Mouse (Mus musculus): Measurements from ENCODE around the gene Atp1a2. TPM values are rescaled to one million over a fixed set of nuclear protein-coding genes. Genes with fewer than 3 reads are reported as not detected.

Gene Atp1a2
- polyA plus RNA-seq, 1 experiment = 567 TPM

- H3K4me1 ChIP-seq (ENCODE audit: control insufficient read depth, insufficient read depth, low read length) = peaks cover 17% of the 10 kb centered on the region
- H3K27ac ChIP-seq (ENCODE audit: insufficient read depth, low read length) = peak overlapping the region; percentile 61
- H3K4me3 ChIP-seq (ENCODE audit: insufficient read depth, low read length) = peak overlapping the region; percentile 96
- no peak for TF ChIP-seq POLR2A (IDR thresholded peaks at IDR 0.05; ENCODE audit: extremely low read depth, insufficient read depth, low read length)
- no peak for TF ChIP-seq CTCF (IDR thresholded peaks at IDR 0.05; ENCODE audit: extremely low read depth, insufficient read depth, low read length)
Observed at GRCm38 (mm10) chr1:172327206-172328001, 29.5 kb upstream of the Atp1a2 start.

- 0 out of 2 replicates have a peak overlapping the region, but pooled peaks have one; percentile 90 for H3K27ac ChIP-seq (ENCODE audit: insufficient read depth, low read length)
- peaks cover 17% of the 10 kb centered on the region for H3K4me1 ChIP-seq (ENCODE audit: control insufficient read depth, insufficient read depth, low read length)
- H3K4me3 ChIP-seq (ENCODE audit: insufficient read depth, low read length) = peak overlapping the region; percentile 16; the same call in 1 of the 2 replicates
- TF ChIP-seq POLR2A (IDR thresholded peaks at IDR 0.05; ENCODE audit: extremely low read depth, insufficient read depth, low read length) = no peak
- no peak for TF ChIP-seq CTCF (IDR thresholded peaks at IDR 0.05; ENCODE audit: extremely low read depth, insufficient read depth, low read length)
Observed at GRCm38 (mm10) chr1:172326684-172327083, 28.8 kb upstream of the Atp1a2 start.

GRCm38 (mm10) chr1:172325680-172326535, 28.0 kb upstream of the Atp1a2 start:
- TF ChIP-seq CTCF (IDR thresholded peaks at IDR 0.05; ENCODE audit: extremely low read depth, insufficient read depth, low read length) = peak; percentile 28; the same call in 1 of the 2 replicates
- peak; percentile 33; the same call in 1 of the 2 replicates for TF ChIP-seq POLR2A (IDR thresholded peaks at IDR 0.05; ENCODE audit: extremely low read depth, insufficient read depth, low read length)
- Histone ChIP-seq H3K4me3 (ENCODE audit: insufficient read depth, low read length) (peak overlapping the region; percentile 16; the same call in 1 of the 2 replicates), H3K27ac (ENCODE audit: insufficient read depth, low read length) (peak overlapping the region; percentile 90), H3K4me1 (ENCODE audit: control insufficient read depth, insufficient read depth, low read length) (peaks cover 17% of the 10 kb centered on the region)

- TF ChIP-seq CTCF (IDR thresholded peaks at IDR 0.05; ENCODE audit: extremely low read depth, insufficient read depth, low read length) = peak; percentile 91
- TF ChIP-seq POLR2A (IDR thresholded peaks at IDR 0.05; ENCODE audit: extremely low read depth, insufficient read depth, low read length) = no peak; the same call in 1 of the 2 replicates
- Histone ChIP-seq H3K27ac (ENCODE audit: insufficient read depth, low read length) (peak overlapping the region; percentile 94), H3K4me3 (ENCODE audit: insufficient read depth, low read length) (no peak overlapping the region), H3K4me1 (ENCODE audit: control insufficient read depth, insufficient read depth, low read length) (peaks cover 15% of the 10 kb centered on the region)
Observed at GRCm38 (mm10) chr1:172324725-172325124, 26.9 kb upstream of the Atp1a2 start.

- Histone ChIP-seq H3K4me1 (ENCODE audit: control insufficient read depth, insufficient read depth, low read length) (peaks cover 12% of the 10 kb centered on the region), H3K27ac (ENCODE audit: insufficient read depth, low read length) (peak overlapping the region; percentile 95), H3K4me3 (ENCODE audit: insufficient read depth, low read length) (no peak overlapping the region)
- TF ChIP-seq POLR2A (IDR thresholded peaks at IDR 0.05; ENCODE audit: extremely low read depth, insufficient read depth, low read length) = no peak; the same call in 1 of the 2 replicates
- TF ChIP-seq CTCF (IDR thresholded peaks at IDR 0.05; ENCODE audit: extremely low read depth, insufficient read depth, low read length) = no peak
Observed at GRCm38 (mm10) chr1:172323801-172324359, 26.0 kb upstream of the Atp1a2 start.

GRCm38 (mm10) chr1:172323298-172323697, 25.4 kb upstream of the Atp1a2 start:
- Histone ChIP-seq H3K4me3 (ENCODE audit: insufficient read depth, low read length) (no peak overlapping the region), H3K4me1 (ENCODE audit: control insufficient read depth, insufficient read depth, low read length) (peaks cover 12% of the 10 kb centered on the region), H3K27ac (ENCODE audit: insufficient read depth, low read length) (peak overlapping the region; percentile 95)
- TF ChIP-seq CTCF (IDR thresholded peaks at IDR 0.05; ENCODE audit: extremely low read depth, insufficient read depth, low read length) (no peak), POLR2A (IDR thresholded peaks at IDR 0.05; ENCODE audit: extremely low read depth, insufficient read depth, low read length) (no peak)

GRCm38 (mm10) chr1:172322725-172323124, 24.9 kb upstream of the Atp1a2 start:
- Histone ChIP-seq H3K4me3 (ENCODE audit: insufficient read depth, low read length) (no peak overlapping the region), H3K4me1 (ENCODE audit: control insufficient read depth, insufficient read depth, low read length) (peaks cover 12% of the 10 kb centered on the region), H3K27ac (ENCODE audit: insufficient read depth, low read length) (peak overlapping the region; percentile 95)
- TF ChIP-seq CTCF (IDR thresholded peaks at IDR 0.05; ENCODE audit: extremely low read depth, insufficient read depth, low read length) (no peak), POLR2A (IDR thresholded peaks at IDR 0.05; ENCODE audit: extremely low read depth, insufficient read depth, low read length) (peak; percentile 31; the same call in 1 of the 2 replicates)

- peak overlapping the region; percentile 25; the same call in 1 of the 2 replicates for H3K27ac ChIP-seq (ENCODE audit: insufficient read depth, low read length)
- peak; percentile 60 for TF ChIP-seq POLR2A (IDR thresholded peaks at IDR 0.05; ENCODE audit: extremely low read depth, insufficient read depth, low read length)
- TF ChIP-seq CTCF (IDR thresholded peaks at IDR 0.05; ENCODE audit: extremely low read depth, insufficient read depth, low read length) = no peak
- no peak overlapping the region for H3K4me3 ChIP-seq (ENCODE audit: insufficient read depth, low read length)
- peaks cover 12% of the 10 kb centered on the region for H3K4me1 ChIP-seq (ENCODE audit: control insufficient read depth, insufficient read depth, low read length)
Observed at GRCm38 (mm10) chr1:172319921-172320411, 22.1 kb upstream of the Atp1a2 start.

GRCm38 (mm10) chr1:172319346-172319745, 21.5 kb upstream of the Atp1a2 start:
- H3K4me3 ChIP-seq (ENCODE audit: insufficient read depth, low read length) = no peak overlapping the region
- peak overlapping the region; percentile 37; the same call in 1 of the 2 replicates for H3K27ac ChIP-seq (ENCODE audit: insufficient read depth, low read length)
- TF ChIP-seq POLR2A (IDR thresholded peaks at IDR 0.05; ENCODE audit: extremely low read depth, insufficient read depth, low read length) = peak; percentile 79
- no peak for TF ChIP-seq CTCF (IDR thresholded peaks at IDR 0.05; ENCODE audit: extremely low read depth, insufficient read depth, low read length)
- peaks cover 10% of the 10 kb centered on the region for H3K4me1 ChIP-seq (ENCODE audit: control insufficient read depth, insufficient read depth, low read length)
